Mouse (Mus musculus) G1E (cell line): Measurements from ENCODE around the gene Kbtbd6.

ENCODE experiments used
- CTCF ChIP-seq: IDR thresholded peaks from 2 replicates; pipeline ENCODE4 v1.5.1; 2012; ENCODE audit warnings: low read depth, low read length, inconsistent platforms, mixed read lengths
- GATA1 ChIP-seq: IDR thresholded peaks from 2 replicates; pipeline ENCODE4 v1.6.1; 2012; ENCODE audit warnings: borderline replicate concordance, low read length, inconsistent platforms, mixed read lengths
- GATA2 ChIP-seq: IDR thresholded peaks from 2 replicates; pipeline ENCODE4 v1.6.1; 2012; ENCODE audit warnings: low read depth, low read length, inconsistent platforms, borderline replicate concordance

GRCm38 (mm10) chr14:79482747-79483355 lies 31.2 kb downstream of the Kbtbd6 start:
- no peak for TF ChIP-seq CTCF
- TF ChIP-seq GATA1: no peak
- TF ChIP-seq GATA2: no peak
